Mouse (Mus musculus): ENCODE data around the gene Erbb3. TPM values are rescaled to one million over a fixed set of nuclear protein-coding genes. Genes with fewer than 3 reads are reported as not detected.
"Not testable (repeated sequence)": the region's sequence is repeated elsewhere in the genome, so short reads cannot be mapped to it uniquely, and the experiment has no call there.

The Erbb3 gene
- total RNA-seq (2021): 4.4 and 9.1 TPM in 2 replicates
- long read RNA-seq, experiment 1, partial matches to known transcripts: 0 of 1 reads
- long read RNA-seq, experiment 1, other reads (novel, unspliced or antisense): 1 of 1 reads
- long read RNA-seq, experiment 2, partial matches to known transcripts: 3 of 4 reads
- long read RNA-seq, experiment 2, other reads (novel, unspliced or antisense): 1 of 4 reads

DNA sequence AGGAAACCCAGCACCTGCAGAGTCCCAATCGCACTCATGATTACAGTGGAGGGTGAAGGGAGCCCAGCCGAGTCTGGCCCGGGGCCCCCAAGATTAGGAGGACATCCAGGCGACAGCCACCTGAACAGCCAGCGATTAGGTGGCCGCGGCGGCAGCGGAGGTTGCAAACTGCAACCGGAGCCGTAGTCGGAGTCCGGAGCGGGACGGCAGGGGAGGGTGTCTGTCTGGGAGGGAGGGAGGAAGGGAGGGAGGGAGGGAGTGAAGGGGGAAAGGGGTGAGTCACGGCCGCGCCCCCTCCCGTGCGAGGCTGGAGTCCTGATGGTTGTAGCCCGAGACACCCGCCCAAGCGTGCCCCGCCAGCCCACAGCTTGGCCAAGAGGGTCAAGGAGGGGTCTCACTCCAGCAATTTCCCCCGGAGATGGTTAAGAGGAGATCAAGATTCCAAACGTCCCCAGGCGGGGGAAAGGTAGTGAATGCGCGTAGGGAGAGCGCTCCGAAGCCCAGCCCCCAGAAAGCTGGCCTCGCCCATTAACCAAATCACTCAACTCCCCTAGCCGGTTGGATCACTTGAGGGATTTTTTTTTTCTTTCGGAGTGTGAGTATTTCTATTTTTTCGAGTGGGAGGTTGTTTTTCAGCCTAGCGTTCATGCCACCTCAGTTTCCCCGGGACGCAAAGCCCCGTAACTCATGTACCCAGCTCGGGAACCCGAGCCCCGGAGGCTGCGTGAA, at the start of gene Erbb3:
Gene Erbb3, minus strand, starts transcription at position 189 of the 729 bp plus-strand sequence.
- DNase-seq: peak; percentile 73

GRCm38 (mm10) chr10:128637011-128637410, 47.6 kb upstream of the Erbb3 start:
- DNase-seq: peak; percentile 15

- DNase-seq: no peak
Observed at GRCm38 (mm10) chr10:128636561-128636960, 47.1 kb upstream of the Erbb3 start.

GRCm38 (mm10) chr10:128635697-128636096, 46.2 kb upstream of the Erbb3 start:
- no peak for DNase-seq

- DNase-seq: no peak
Observed at GRCm38 (mm10) chr10:128631571-128631970, 42.1 kb upstream of the Erbb3 start.

DNA sequence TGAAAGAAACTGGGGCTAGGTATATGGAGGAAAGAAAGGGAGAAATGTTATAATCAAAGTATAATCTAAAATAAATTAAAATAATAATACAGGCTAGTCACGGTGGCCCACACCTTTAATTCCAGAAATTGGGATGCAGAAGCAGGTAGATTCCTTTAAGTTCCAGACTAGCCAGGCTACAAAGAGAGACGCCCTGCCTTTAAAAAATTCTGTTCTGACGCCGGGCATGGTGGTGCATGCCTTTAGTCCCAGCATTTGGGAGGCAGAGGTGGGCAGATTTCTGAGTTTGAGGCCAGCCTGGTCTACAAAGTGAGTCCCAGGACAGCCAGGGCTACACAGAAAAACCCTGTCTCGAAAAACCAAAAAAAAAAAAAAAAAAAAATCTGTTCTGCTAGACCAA, 40.9 kb upstream of the Erbb3 start:
- not testable (repeated sequence) for DNase-seq

DNA sequence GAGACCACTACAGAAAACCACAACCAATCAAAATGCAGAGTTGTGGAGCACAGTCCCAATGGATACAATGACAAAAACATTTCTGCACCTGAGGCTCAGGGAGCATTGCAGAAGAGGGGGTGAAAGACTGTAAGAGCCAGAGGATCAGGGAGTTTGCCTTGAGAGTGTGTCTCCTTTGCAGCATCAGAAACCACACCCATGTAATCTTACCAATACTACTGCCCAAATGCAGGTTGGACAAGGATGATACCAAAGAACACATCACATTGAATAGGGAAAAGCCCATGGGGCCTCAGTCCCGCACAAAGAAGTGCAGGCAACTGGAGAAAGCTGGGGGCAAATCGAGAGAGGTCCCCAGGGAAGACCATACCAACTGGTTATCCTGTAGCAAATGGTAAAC, 40.3 kb upstream of the Erbb3 start:
- no peak for DNase-seq

GRCm38 (mm10) chr10:128627398-128628317, 38.2 kb upstream of the Erbb3 start:
- no peak for DNase-seq

DNA sequence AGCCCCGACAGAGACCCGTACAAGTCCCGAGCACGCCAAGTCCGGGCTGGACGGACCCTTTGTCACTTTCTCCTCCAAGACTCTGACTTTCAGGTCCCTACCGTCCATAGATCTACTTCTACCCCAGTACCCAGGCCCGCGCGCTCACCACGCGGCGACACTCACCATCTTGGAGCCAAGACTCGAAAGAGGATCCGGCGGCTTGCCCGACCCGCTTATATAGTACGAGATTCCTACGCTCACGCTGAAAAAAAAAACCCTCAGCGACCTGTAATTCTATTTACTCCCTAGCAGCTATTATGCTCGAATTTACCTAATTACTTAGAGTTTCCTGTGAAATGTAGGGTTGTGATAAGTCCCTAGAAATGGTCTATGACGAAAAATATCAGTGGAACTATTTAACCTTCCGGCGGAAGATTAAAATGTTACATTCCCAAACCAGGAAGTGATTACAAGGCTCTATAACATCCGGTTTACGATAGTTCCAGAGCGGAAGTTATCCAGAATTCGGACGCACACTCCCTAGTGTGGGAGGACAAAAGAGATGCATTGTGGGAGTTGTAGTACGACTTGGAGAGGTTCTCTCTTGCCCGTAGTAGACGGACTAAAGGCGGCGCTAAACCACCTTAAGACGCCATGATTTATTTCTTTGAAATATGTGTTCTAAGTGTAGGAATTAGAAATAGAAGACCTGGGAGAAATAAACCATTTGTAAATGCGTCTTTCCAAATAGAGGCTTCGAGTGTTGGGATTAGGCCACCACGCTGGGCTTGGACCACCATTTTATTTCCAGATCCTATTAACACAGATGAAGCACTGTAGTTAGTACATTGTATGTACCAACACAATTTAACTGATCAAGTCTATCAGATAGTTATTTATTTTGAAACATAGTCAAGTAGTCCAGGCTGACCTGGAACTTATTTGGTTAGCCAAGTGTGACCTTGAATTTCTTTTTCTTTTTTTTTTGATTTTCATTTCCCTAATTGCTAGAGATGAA, 37.2 kb upstream of the Erbb3 start, which contains the start of gene Rps26:
Gene Rps26, minus strand, starts transcription at position 437 of the 1,000 bp plus-strand sequence.
- peak; percentile 92 for DNase-seq

GRCm38 (mm10) chr10:128625287-128625894, 35.9 kb upstream of the Erbb3 start:
- DNase-seq: no peak

DNA sequence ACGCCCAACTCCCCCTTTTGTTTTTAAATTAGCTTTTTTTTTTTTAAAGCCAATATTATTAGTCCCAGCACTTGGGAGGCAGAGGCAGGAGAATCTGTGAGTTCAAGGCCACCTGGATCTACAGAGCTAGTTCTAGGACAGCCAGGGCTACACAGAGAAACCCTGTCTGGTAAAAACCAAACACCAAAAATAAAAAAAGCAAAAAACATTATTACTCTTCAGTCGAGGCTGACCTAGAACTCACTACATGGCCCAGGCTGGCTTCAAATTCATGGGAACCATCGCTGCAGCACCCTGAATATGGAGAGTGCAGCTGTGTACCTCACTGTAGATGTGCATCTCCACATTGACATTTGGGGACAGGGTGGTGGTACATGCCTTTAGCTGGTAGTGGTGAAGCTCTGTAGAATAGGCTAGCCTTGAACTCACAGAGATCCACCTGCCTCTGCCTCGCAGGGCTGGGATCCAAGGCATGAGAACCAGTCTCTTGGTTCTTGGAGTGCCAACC, 33.7 kb upstream of the Erbb3 start:
- DNase-seq: not testable (repeated sequence)

DNA sequence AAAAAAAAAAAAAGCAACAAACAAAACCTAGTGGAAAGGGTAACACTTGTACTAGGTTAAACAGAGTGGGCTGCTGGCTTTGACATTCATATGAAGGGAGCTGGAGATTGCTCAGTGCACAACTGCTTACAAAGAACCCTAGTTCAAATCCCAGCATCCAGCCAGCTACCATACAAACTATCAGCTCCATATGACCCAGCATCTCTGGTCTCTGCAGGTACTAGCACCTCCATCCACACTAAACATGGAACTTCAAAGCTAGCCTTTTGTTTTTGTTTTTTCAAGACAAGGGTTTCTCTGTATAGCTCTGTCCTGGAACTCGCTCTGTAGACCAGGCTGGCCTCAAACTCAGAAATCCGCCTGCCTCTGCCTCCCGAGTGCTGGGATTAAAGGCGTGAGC, 33.2 kb upstream of the Erbb3 start:
- DNase-seq: no peak

DNA sequence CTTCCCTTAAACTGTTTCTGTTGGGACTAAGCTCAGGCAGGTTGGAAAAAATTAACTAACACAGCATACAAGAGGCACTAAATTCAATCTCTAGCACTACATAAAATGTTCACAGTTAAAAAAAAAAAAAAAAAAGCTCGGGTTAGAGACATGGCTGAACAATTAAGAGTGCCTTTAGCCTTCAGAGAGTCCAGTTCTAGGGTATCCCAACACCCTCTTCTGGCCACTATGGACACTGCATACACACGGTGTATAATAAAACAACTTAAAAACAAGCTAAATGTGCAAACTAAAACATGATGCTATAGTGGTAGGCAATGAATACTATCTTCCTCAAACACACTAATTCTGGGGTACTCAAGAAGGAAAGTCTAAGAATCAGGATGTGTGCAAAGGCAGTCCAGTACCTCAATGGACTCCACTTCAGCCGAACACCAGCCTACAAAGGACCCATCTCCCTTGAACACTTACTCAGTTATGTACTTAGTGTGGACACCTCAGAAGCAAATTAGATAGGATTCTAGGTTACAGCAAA, 32.6 kb upstream of the Erbb3 start:
- no peak for DNase-seq

DNA sequence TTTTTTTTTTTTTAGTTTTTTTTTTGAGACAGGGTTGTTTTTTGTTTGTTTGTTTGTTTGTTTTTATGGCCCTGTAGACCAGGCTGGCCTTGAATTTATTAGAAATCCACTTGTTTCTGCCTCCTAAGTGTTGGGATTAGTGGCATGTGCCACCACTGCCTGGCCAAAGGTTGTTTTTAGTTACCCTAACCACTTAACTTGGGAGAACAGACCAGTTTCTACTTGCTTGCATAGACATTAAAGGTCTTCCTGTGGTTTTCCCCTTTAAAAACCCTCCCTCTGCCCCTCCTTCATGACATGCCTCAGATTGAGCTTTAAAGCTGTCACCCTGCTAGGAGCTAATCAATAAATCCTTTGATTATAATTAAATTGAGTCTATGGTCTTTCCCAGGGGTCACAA, 30.8 kb upstream of the Erbb3 start:
- DNase-seq: no peak

DNA sequence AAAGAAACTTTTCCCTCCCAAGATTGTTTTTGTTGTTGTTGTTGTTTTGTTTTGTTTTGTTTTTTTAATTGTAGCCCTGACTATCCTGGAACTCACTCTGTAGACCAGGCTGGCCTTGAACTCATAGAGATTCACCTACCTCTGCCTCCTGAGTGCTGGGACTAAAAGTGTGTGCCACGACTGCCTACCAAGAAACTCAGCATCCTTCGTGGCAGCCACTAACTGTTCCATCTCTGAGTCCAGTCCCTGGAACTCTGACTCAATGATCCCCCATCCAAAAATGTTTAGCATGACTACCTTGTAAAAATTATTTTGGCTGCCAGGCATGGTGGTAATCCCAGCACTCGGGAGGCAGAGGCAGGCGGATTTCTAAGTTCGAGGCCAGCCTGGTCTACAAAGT, 29.7 kb upstream of the Erbb3 start:
- not testable (repeated sequence) for DNase-seq

GRCm38 (mm10) chr10:128618570-128618969, 29.1 kb upstream of the Erbb3 start:
- DNase-seq: no peak

DNA sequence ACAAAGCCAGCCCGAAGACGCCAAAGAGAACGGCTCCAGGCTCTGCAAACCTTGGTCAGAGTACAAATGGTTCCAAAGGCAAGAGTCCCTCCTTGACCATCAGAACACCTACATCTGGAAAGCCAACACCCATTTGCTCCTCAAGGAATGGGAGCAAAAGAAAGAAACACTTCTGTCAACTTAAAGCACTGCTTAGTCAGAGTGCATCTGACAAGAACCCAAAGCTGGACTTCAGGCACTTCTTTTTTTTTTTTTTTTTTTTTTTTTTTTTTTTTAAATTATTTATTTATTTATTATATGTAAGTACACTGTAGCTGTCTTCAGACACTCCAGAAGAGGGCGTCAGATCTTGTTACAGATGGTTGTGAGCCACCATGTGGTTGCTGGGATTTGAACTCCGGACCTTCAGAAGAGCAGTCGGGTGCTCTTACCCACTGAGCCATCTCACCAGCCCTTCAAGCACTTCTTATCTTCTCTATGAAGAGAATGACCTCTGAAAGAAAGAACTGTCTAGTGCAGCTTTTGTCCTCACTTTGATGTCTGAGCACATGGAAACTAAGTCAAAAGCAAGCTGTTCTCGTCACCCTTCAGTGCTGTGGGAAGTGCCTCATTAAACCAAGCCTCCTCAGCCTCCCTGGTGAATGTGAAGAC, 26.5 kb upstream of the Erbb3 start:
- not testable (repeated sequence) for DNase-seq

- no peak for DNase-seq
Observed at GRCm38 (mm10) chr10:128614934-128615333, 25.5 kb upstream of the Erbb3 start.

- not testable (repeated sequence) for DNase-seq
Observed at GRCm38 (mm10) chr10:128613820-128614219, 24.4 kb upstream of the Erbb3 start.

DNA sequence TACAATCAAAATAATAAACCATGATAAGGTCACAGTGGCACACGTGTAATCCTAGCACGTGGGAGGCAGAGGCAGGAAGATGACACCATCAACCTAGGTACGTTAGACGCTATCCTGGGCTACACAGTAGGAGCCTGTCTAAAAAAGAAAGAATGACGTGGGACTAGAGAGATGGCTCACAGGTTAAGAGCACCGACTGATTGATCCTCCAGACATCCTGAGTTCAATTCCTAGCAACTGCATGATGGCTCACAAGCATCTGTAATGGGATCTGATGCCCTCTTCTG, 23.6 kb upstream of the Erbb3 start:
- DNase-seq: no peak
